Mouse (Mus musculus): ENCODE data around the gene Mthfsl.
A peak's percentile ranks its signal among the peaks of the same experiment; 100 is the strongest.
"Not testable (repeated sequence)": the region's sequence is repeated elsewhere in the genome, so short reads cannot be mapped to it uniquely, and the experiment has no call there.

Mthfsl gene

DNA sequence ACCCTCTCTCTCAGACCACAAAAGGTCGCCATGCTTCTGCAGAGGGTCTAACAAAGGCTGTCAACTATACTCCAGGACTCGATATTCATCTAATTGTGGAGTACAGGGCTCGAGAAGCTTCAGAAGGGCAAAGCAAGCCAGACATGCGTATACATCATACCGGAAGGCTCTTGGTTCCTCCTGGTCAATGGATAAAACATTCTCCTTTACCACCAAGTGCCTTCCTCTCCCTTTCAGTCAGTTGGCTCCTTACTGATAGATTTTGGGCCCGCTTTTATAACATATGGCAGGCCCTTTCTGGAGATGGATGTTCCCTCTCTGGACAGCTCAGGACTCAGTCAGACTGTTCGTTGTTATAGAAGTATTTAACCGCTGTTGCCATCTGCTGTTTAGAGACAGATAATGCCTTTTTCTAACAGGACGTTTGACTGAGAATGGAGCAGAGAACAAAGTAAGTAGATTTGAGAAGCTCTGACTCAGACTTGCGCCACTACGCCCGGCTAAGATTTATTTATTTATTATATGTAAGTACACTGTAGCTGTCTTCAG, at the start of gene Mthfsl:
Gene Mthfsl, minus strand, starts transcription at position 308 of the 549 bp plus-strand sequence.
- DNase-seq (ENCODE audit: low spot score in 2 of 2), result peak in 1 of 2 experiments; percentile 41

GRCm38 (mm10) chr9:88769470-88769869, 49.4 kb upstream of the Mthfsl start:
- DNase-seq (ENCODE audit: low spot score in 2 of 2), result not testable (repeated sequence)

DNA sequence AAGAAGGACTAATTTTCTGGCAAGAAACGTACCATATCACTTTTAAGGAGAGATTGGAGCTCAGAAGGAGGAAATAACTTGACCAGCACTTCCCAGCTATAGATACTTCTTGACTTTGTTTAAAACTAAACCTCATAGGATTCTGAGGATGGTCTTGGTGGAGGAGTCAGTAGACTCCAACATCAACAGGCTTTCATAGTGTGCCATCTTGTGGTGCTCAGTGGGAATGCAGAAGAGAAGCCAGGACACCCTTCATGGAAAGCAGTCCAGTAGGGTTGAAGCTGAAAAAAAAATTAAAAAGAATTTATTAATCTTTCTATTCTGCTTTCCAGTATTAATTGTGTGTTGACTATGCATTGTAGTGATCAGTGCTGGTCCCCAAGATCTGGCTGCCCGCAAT, 26.6 kb upstream of the Mthfsl start:
- not testable (repeated sequence) for DNase-seq (ENCODE audit: low spot score in 2 of 2)

DNA sequence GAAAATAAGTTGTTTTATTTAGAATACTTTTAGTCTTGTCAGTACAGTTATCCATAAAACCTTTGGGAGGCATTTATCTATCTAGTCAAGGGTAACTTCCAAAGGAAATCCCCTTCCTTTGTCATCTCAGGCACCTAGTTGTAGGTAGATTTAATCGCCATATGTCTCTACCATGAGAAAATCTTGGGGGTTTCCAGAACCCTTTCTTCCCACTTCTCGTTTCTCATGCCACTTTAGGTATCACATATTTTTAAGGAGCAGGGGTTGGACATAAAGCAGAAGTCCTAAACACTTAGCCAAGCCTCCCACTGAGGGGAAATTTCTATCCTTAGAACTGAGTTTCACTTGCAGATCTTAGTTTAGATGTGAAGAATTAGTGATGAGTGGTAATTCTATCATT, 25.9 kb upstream of the Mthfsl start:
- DNase-seq (ENCODE audit: low spot score in 2 of 2), result not testable (repeated sequence)

- DNase-seq (ENCODE audit: low spot score in 2 of 2), result not testable (repeated sequence)
Measured at GRCm38 (mm10) chr9:88735289-88735688, 15.2 kb upstream of the Mthfsl start.

GRCm38 (mm10) chr9:88733182-88733581, 13.1 kb upstream of the Mthfsl start:
- DNase-seq (ENCODE audit: low spot score in 2 of 2), result not testable (repeated sequence)

DNA sequence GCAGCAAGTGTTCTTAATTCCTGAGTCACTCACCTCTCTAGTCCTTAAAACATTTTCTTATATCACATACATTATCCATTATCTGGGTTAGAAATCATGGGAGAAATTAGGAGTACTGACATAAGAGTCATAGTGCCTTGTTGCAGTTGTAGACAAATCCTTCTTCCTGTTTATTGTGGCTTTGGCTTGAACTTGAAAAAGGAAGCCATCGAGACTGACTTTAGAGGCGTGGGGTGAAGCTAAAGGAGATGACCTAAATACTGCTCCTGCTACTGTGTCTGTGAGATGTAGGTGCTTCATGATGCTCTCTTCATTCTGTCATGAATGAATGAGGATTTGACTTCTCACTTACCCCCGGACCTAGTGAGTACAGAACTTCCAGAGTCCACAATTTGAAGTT, 12.2 kb upstream of the Mthfsl start:
- not testable (repeated sequence) for DNase-seq (ENCODE audit: low spot score in 2 of 2)

- DNase-seq (ENCODE audit: low spot score in 2 of 2), result not testable (repeated sequence)
Measured at GRCm38 (mm10) chr9:88731728-88732127, 11.6 kb upstream of the Mthfsl start, which contains the start of gene Bcl2a1d. TSS of gene Bcl2a1d (minus strand) at chr9:88731914.

DNA sequence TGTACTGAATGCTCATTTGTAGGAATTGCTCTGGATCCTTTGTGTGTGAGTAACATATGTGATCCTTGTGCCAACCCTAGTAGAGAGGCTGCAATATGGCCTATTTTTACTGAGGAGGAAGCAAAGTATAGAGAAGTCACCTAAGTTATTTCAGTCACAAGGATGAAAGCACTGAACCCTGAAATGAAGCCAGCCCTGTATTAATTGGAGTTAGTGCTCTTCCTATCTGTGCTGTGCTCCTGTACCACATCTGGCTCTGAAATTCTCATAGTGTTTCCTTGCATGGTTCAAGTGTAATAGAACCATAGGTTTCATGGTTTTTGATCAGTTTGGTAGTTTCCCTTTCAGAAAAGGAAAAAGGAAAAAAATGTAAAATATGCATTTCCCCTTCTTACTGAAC, 8.2 kb upstream of the Mthfsl start:
- not testable (repeated sequence) for DNase-seq (ENCODE audit: low spot score in 2 of 2)

DNA sequence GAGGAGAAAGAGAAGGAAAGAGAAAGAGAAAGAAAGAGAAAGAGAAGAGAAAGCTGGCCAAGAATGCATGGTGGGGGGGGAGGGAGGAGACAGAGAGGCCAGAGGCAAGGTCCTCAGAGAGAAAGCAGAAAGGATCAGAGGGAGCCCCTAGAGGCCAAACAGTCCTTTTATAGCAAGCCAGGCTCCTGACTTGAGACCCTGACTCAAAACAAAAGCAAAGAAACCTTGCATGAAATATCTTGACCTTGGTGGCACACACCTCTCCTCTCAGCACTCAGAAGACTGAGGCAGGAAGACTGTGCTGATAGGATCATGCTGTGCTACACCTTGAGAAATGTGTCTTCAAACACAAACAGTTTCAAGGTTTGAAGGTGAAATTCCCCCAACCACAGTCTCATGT, 1.5 kb upstream of the Mthfsl start:
- DNase-seq (ENCODE audit: low spot score in 2 of 2), result not testable (repeated sequence)

DNA sequence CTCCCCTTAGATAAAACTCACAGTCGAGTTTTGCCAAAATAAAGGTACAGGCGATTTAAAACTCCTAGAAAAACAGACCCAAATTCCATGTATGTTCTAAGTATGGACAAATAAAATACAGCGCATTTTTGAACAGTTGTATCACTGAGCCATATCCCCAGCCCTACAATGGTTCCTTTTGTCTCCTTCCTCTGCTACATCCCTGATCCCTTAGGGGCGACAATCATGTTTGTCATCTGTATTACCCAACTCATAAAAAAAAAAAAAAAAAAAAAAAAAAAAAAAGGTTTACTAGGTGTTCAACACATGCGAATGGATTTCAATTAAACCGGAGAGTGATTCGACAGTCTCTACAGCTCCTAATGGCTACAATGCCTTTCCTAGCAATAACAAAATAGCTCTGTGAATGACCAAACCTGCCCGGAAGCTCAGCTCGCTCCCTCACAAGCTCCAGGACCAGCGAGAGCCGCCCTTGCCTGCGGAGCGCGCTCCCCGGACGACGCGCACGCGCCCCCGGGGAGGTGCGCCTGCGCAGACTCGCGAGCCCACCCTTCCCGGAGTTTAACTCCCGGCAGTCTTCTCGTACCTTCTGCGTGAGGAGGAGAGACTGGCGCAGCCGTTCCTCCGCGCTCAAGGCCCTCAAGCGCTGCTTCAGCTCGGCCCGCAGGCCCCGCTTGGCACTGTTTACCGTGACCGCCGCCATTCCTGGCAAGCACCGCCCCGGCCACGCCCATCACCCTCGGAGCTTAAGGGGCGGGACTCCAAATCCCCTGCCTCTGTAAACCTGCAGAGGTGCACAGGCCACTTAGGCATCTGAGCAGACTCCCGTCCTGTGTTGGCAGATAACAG, 799 bp downstream of the Mthfsl start:
- not testable (repeated sequence) for DNase-seq (ENCODE audit: low spot score in 2 of 2)

- not testable (repeated sequence) for DNase-seq (ENCODE audit: low spot score in 2 of 2)
Measured at GRCm38 (mm10) chr9:88718593-88718992, 1.5 kb downstream of the Mthfsl start.

DNA sequence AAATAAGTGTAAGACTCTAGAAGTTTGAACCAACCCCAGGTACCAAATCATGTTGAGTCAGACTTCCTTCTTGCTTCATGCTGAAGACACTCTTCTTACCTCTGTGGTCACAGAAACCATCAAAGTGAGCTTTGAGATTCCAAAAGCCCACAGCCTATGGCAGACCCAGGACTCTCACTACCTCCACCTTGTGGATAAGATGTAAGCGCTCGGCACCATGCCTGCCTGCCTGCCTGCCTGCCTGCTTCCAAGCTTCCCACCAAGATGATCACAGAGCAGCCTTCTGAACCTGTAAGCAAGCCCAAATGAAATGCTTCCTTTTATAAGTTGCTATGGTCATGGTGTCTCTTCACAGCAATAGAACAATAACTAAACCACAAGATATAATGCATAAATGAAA, 2.0 kb downstream of the Mthfsl start:
- DNase-seq (ENCODE audit: low spot score in 2 of 2), result not testable (repeated sequence)

DNA sequence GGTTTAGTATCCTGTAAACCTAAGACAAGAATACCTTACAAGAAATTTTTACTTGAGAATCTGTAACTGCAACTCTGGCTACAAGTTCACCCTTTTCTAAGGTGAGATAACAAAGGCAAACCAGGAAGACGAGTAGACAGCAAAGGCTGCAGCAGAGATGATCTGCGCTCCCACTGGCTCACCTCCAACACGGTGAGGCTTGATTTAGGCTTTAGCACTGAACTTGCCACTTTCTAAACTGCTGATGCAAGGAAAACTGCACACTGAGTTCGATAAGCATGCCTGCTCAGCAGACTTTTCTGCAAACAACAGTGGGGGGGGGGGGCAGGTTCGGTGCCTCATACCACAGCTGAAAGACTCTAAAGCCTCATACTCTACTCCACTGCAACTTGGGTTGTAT, 5.6 kb downstream of the Mthfsl start:
- not testable (repeated sequence) for DNase-seq (ENCODE audit: low spot score in 2 of 2)

- DNase-seq (ENCODE audit: low spot score in 2 of 2), result not testable (repeated sequence)
Measured at GRCm38 (mm10) chr9:88712164-88712749, 7.8 kb downstream of the Mthfsl start.

DNA sequence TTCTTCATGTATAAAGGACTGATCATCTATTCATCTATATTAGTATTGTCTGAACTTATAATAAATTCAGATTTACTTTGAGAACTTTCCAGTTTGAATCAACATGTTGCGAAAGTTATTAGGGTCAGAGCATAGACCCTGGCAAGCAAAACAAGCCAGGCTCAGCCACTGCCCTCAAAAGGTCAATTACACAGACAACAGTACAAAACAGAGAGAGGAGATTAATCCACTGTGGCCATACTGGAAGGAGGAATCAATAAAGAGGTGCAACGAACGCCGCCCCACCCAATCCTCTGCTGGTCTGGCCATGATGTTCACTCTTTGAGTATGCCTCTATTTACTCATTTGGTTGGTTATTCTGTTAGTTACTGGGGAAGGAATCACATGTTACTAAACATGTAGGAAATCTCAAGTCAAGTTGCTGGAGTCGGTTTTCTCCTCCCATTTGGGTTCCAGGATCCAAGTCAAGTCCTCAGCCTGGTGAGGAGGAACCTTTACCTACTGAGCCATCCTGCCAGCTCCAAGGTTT, 9.1 kb downstream of the Mthfsl start:
- not testable (repeated sequence) for DNase-seq (ENCODE audit: low spot score in 2 of 2)

GRCm38 (mm10) chr9:88710439-88710838, 9.7 kb downstream of the Mthfsl start:
- DNase-seq (ENCODE audit: low spot score in 2 of 2), result not testable (repeated sequence)

DNA sequence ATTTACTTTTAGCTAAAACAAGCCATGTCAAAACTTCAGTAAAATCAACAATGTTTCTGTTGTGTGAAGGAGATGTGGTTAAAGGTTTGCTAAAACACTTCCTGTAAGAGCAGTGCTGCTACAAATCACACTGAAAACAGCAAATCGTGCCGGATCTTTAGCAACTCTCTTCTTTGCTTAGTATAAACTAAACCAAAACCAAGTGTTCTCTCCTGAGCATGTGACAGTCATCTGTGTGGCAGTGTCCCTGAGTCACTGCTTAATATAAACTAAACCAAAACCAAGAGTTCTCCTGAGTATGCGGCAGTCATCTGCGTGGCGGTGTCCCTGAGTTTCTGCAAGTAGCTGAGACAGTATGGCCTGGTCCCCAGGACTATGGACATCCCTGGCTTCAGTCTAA, 10.3 kb downstream of the Mthfsl start:
- DNase-seq (ENCODE audit: low spot score in 2 of 2), result not testable (repeated sequence)

- no peak for DNase-seq (ENCODE audit: low spot score in 2 of 2)
Measured at GRCm38 (mm10) chr9:88709304-88709703, 10.8 kb downstream of the Mthfsl start.

GRCm38 (mm10) chr9:88706700-88707099, 13.4 kb downstream of the Mthfsl start:
- DNase-seq (ENCODE audit: low spot score in 2 of 2), result no peak

- DNase-seq (ENCODE audit: low spot score in 2 of 2), result not testable (repeated sequence)
Measured at GRCm38 (mm10) chr9:88705157-88705556, 14.9 kb downstream of the Mthfsl start.

DNA sequence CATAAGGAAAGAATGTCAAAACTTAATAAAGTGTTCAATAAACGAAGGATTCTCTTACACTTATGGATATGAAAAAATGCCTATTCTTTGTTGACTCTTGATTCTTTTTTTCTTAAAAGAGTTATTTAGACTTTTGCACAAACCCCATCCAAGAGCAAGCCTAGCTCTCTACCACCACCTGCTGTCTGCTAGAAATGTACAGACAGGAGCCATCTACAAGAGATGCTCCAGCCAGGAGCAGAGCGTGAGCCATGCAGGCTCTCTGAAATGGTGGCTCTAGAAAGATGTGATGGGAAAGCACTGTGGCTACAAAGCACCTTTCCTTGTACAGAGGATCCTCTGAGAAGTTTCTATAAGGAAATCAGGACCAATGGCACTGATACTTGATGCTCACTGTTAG, 21.4 kb downstream of the Mthfsl start:
- not testable (repeated sequence) for DNase-seq (ENCODE audit: low spot score in 2 of 2)
